Mouse (Mus musculus) layer of hippocampus, postnatal 25 days (tissue): ENCODE measurements around the gene Sox9. TPM values are rescaled to one million over a fixed set of nuclear protein-coding genes. Genes with fewer than 3 reads are reported as not detected.
A peak's percentile ranks its signal among the peaks of the same experiment; 100 is the strongest.

ENCODE experiments used
- DNase-seq, 2 experiments: peaks; one replicate each; pipeline ENCODE4 v3.0.0; 2022; ENCODE audit warnings: mixed read lengths in 2 of 2, low spot score in 1 of 2; ENCODE audit errors: extremely low spot score in 1 of 2
- total RNA-seq, 2 experiments: library from RNA; stranded (reverse); gene quantifications; 2 replicates each; pipeline ENCODE4 v1.2.3; 2021

Gene Sox9
- total RNA-seq, 2 experiments from 2014 or later: 28.9 to 34.3 TPM

DNA sequence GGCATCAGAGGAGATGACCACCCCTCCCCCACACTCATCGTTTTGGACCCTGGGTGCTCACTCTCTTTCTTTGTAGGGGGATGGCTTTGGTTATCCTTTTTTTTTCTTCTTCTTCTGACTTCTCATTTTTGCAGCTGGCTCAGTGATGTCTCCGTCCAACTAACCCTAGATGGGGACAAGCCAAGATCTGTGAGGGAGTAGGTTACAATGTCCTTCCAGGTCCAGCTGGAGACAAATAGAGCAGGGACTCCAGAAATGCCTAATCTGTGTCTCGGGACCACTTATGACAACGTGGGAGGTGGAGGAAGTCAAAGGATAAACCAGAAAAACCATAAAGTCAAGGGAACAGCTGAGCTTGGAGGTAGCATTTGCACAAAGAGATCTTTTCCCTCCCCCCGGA, 14.4 kb downstream of the Sox9 start:
- no peak for DNase-seq

DNA sequence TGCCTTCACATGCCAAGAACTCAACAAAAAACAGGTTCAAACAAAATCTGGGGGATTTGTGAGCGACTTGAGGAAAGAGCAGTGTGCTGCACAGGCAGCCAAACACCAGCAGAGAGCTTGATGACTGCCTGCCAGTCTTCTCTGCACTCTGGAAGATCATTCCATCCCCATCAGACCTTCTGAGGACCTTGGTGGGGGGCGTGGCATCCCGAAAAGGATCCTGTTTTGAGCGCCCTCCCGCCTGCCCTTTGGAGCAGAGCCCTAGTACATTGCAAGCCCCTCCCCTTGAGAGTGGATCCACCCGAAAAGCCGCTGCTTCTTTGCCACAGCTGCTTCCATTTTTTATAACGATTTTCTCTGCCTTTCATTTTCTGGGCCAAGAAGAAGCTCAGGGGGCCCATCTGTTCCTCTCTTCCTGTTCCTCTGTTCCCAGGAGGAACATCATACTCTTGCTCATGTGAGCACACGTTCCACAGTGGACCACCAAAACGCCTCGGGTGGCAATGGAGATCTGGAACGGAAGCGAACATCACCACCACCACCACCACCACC, 16.9 kb downstream of the Sox9 start:
- DNase-seq: no peak

DNA sequence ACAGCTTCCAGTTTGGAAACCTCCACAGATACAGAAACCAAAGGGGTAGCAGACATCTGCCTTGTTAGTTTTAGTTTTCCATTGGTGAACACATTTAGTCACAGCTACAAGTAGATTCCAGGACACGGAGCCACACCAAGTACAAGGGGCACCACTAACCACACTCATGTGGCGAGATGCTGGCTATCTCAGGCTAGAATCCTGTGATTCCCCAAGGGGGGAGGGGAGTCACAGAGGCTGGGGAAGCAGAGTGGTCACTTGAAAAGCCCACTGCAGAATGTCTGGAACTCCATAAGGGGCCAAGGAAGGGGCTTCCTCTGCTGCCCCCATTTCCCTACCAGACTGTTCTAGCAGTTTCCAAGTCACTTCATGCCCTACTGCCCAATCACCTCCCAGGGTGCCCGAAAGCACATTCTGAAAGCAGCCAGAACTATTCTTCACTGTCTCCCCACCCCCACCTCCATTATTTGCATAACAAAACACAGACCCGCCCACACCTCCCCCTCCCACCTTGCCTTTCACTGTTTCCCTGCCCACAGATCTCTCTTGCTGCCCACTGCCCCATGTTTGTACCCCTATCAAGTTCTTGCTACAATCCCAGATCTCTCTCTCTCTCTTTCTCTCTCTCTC, 19.3 kb downstream of the Sox9 start:
- no peak for DNase-seq

DNA sequence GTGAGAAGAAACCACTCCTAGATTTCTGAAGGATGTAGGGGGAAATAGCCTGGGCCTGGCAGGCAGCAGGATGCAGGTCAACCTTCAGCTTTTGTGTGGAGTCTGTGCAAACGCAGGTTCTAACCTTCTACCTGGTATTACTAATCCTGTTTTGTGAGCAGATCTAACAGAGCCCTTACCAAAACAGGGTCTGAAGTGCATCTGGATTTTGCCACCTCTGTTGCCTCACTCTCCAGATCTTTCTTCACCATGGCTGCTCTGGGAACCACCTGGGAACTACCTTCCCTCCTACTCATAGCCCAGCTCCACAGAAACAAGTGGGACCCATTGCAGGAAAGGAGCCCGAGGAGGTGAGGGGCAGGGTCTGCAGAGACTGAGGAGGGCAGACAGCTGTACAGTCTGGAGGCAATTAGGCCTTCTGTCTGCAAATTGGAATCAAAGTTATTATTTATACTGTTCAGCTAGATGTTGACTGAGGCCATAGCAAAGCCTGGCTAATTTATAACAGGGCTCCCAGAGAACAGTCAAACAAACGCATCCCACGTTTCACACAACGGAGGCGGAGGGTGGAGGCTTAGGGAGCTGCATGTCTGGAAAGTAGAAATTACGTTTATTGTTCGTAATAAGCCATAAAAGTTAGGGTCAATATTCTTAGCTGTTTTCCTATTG, 25.9 kb downstream of the Sox9 start:
- DNase-seq: no peak

DNA sequence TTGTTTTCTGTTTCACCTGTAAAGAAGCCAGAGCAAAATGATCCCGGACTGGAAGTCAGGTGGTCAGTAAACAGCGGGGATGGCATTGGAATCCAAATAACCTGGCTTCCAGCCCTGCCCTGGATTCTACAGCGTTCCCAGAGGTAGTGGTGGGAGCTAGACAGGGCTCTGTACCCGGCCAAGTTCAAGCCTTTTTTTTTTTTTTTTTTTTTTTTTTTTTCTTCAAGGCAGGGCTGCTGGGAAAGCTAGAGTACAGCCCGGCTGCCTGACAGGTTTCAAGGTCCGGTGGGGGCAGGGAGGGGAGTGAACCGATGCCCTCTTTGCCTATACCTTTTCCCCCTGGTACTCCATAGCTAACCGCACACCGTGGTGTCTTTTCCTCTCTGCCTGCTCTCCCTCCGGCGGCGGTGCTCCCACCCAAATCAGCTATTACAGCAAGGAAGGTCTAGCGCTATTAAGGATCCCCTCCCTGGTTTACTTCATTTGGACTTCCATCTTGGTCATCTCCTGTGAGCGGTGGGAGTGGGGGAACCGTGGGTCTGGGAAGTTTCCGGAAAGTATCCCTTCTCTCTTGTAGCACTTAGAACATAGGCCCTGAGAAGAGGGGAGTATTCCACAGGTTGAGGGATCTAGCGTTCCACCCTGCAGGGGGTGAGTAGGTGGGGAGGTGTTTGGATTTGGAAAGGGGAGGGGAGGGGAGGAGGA, 28.6 kb downstream of the Sox9 start:
- peak in 1 of 2 experiments; percentile 18 for DNase-seq

DNA sequence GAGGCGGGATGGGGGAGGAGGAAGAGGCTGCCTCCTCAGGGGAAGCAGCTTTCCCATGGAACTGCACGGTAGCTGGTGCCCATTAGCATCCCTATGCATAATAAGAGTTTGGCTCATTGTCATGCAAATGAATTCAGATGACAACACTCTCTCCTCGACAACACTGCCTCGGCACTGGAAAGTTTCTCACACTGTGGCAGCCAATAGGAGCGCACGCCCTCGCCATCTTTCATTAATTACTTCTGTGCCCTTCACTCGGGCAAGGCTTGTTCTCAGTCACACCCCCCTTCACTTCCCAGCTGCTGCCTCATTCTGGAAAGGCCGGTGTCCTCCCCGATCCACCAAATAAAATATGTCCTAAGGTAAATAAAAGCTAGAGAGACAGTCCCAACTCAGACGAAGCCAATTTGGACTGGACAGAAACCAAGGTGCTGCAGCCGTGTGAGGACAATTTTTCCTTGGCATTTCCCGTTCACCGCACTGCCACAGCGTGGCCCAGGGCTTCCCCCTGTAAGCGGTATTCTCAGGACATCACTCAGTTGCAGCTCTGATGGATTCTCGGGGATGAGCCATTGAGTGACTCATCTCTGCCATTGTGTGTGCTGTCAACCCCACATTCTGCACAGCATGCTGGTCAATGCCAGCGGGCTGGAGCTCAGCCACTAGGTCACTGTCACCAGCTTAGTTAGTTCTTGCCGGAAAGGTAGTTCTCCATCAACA, 29.3 kb downstream of the Sox9 start:
- DNase-seq: peak in 1 of 2 experiments; percentile 21

DNA sequence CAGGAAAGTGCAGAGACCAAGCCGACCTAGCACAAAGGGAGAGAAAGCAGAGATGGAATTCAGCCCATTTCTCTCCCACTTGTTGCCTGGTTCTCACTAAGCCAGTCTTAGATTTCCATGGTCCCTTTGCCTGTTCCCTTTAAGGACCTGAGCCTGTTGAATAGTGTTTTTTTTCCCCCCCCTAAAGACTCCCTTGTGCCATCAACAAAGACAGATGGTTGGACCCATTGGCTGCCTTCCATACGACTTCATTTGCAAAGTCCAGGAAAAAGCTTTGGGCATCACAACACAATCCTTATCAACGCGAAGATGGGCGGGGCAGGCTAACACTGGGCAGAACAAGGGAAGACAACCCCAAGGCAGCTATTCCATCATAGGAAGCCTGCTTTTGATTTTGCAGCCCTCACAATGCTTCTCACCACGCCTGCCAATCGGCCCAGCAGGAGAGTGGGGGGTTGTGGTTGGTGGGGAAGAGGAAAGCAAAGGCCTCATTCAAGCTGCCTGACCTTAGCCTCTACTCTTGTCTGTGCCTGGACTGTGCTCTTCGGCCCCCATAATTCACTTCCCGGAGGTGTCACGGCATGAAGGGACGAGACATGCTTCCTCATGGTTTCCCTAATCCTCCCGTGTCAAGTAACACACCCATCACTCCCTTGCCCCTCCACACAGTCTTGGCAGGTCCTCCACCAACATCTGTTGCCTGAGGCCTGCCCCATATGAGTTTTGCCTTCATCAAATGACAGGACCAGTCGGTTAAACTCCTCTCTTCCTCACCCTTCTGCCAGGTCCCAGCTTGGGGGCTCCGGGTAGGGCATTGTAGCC, 36.0 kb downstream of the Sox9 start:
- DNase-seq: no peak

DNA sequence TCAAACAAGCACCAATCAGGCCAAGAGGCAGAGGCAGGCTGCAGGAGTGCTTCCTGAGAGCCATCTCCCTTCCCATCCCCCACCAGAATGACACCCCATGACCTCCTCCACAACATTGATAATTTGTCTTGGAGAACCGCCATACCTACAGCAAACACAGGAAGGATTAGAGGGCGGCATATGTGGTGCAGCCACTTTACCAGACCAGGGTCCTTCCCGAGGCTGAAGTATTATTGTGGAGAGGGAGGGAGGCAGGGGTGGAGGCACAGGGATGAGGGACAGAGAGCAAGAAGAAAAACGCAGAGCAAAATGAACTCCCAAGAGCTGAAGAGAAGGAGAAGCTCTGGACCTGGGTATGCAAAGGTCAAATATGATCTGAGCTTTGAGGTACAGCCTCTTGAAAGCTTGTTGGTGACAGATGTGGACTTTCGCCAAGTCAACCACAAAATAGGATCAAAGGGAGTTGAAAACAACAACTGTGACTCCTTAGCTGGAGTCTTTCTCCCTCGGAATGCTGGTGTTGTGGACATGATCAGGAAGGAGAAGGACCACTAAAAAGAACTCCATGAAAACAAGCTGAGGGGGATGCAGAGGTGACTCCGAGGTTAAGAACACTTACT, 36.7 kb downstream of the Sox9 start:
- no peak for DNase-seq

DNA sequence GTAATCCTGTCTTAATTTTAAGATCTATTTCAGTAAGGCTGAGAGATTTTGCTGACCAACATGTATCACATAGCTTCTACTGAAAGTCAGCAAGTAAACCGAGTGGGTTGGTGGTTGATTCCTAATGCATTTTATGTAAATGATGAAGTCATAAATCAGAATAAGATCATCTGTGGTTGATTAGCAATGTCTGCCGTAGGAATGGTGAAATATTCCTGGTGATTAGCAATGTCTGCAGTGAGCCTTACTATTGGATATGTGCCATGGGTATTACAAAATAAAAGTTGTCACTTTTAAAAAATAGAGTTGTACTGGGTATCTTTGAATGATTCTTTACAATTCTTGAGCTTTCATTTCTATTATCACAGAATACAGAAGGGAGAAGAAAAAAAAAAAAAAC, 39.5 kb downstream of the Sox9 start:
- no peak for DNase-seq

DNA sequence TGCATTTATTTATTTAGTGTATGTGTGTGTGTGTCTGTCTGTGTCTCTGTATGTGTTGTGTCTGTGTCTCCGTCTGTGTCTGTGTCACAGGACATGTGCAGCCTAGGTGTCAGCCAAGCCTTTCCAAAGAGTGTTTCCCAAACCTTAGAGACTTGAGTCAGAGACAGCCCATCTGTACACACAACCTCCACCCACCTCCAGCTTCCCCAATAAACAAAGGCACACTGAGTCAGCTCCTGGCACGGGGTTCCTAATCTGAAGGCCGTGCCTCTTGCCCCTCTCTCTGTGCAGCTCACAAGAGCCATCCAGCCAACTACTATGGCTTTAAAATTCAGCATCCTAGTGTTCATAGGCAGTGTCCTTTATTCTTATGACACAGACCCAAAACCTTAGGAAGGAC, 42.1 kb downstream of the Sox9 start:
- DNase-seq: no peak

DNA sequence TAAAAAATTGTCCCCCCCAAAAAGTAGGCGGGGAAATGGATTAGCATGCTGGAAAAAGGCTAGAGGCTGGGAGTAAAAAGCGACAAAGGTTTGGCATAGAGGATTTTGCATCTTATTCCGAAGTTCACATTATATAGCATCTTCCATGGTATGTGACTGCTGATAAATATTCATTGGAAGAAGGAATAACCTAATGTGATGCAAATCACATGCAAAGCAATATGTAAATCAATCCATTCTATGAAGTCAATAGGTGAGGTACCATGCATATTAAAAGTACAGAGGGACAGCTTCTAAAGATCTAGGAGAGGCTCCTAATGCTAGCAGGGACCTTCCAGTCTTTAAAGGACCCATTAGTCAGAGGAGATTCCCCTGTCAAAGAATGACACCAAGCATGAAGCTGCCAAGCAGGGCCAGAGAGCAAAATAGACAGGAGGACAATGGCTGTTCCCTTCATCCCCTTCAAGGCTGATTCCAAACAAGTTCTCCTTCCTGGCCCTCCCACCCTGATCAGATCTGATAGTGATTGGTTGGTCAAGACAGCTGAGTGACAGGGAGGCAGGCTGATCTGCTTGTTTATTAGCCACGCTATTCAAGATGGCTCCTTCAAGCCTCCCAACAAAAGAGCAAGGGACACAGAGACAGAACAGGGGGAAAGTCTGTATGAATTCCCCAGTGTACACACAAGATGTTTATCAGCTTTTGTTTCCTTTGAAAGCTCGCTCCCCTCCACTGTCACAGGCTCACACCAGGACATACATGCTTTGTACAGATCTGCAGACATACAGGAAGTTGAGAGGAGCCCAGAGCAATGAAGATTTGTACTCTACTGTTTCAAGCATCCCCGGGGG, 44.4 kb downstream of the Sox9 start:
- DNase-seq: no peak

DNA sequence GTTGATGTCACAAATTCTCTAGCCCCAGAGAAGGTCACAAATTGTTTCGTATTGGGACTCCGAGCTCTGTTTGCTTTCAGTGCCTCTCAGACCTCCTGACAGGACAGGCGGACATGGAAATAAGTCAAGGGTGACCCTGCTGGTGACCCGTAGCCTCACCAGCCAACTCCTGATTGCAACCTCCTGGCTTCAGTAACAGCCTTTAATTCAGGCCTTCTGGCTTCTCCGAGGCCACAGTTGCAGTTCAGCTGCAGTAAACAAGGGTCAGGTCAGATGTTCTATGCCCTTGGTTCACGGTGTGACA, 45.0 kb downstream of the Sox9 start:
- no peak for DNase-seq

DNA sequence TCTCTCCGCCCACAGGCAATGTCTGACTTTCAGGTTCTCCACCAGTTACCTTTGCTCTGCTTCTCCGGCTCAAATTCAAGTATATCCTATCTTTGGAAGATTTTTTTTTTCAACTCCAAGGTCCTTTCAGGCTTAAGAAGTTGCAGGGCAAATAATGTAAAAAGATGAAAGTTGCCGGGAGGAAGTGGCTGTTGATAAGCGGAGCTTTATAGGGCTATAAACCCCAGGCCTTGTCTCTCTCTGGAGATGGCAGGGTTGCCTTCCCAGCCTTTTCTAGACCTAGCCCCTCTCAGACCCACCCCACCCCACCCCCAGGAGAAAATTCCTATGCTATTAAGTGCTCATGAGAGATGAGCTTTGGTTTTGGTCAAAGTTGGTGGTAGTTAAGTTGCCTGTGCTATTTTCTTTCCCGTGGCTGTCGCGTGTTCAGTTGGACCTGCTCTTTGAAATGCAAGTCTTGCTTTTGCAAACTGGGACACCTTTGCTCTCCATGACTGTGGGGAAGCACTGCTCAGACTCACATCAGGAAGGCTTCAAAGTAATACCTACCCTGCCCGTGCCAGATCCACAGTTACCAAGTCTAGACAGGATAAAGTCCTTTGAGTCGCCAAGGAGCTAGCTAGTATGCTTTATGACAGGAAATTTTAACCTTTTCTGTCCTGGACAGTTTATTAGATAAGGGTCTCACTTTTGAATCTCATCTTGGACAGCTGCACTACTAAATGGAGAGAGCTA, 46.7 kb downstream of the Sox9 start:
- DNase-seq: no peak

DNA sequence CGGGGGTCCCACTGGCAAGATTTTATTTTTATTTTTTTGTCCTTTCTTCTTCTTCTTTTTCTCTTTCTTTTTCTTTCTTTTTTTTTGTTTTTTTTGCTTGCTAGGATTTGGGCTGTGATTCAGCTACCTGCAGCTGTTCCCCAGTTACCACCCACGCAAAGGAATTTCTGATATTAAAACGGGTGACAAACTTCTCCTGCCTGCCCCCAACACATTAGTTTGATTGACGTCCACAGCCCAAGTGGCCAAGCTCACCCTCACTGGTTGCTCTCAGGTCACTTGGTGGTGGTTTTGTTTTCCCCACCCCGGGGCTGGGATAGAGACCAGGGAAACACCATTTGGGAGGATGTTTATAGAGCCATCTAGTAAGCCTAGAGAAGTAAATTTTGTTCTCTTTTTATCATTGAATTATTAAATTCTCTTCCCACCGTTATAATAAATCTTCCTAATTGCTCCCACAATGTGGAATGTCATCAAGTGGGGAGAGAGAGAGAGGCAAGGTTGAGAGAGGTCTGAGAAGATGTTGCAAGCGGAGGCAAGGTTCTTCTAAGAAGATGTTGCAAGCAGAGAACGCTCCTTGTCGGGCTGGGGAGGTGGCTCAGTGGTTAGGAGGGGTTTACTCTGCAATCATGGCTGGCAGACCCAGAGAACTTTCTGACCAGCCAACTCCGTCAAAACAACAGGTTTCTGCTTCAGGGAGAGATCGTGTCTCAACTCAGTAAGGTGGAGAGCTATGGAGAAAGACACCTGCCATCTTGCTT, 52.4 kb downstream of the Sox9 start:
- DNase-seq: peak in 1 of 2 experiments; percentile 11

DNA sequence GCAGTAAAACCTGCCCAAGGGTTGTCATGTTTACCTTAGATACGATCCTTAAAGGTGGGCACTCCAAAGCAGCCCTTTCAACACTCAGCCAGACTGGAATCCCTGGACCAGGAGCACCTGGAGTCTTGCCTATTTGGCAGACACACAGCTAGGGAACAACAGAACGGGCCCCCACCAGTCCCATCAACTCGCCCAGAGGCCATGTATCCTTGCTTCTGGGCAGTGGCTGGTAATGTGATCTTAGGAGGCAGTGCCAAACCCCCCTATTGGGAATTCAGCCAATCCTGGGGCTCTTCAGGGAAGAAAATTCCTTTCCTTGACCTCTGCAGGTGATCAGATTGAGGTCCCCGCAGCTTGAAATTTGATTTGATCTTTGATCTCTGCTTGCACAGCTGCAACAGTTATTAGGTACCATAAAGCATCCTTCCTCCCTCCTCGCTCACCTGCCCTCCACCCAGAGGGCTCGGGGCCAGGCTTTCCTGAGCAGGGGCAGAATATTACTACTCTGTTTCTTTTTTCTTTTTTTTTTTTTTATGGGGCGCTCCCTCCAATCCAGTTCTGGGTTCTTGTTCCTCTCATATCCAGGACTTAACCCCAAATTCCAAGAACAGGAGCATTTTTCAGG, 53.6 kb downstream of the Sox9 start:
- DNase-seq: no peak
